Mouse (Mus musculus) liver, adult 2 months (tissue): ENCODE results near the gene Rdh13.

Experiments used
- CTCF ChIP-seq: fragments of 200-500 bp; IDR thresholded peaks from 2 replicates; pipeline ENCODE4 v1.5.1; 2011; ENCODE audit warnings: low read depth, low read length, control low read depth
- POLR2A ChIP-seq: fragments of 200-500 bp; IDR thresholded peaks from 2 replicates; pipeline ENCODE4 v1.6.1; 2011; ENCODE audit warnings: low read length, control low read depth; ENCODE audit not compliant: insufficient read depth; ENCODE audit errors: extremely low read depth

DNA sequence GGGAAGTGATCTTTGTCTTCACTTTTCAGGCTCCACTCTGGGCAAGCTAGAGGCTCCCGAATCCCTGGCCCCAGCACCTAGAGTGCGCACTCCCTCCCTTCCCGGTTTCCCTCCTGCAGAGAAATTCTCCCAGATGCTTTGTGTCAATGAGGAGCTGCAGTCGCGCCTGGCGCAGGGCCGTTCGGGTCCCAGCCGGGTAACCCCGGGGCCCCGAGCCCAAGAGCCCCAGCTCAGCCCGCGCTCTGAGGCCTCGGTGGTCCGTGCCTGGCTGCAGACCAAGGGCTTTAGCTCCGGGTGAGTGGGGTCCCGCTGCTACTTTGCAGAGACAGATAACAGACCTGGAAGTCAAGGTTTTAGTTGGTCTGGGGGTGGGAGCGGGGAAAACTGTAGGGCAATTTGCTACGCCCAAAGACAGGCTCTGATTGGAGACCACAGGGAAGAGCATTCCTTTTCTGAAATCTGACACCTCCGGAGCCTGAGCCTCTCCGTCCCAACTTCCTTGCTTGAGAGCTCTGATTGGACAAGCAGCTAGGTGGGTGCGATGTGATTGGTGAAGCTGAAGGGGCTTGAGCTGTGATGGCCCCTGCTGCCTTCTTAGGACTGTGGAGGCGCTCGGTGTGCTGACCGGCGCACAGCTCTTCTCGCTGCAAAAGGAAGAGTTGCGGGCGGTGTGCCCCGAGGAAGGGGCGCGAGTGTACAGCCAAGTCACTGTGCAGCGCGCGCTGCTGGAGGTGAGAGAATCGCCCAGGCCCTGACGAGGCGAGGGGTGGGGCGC lies 32.8 kb upstream of the Rdh13 start:
- TF ChIP-seq POLR2A (no peak), CTCF (no peak)
